Mouse (Mus musculus): ENCODE results near the gene Cd40.

- no peak for TF ChIP-seq CTCF (IDR thresholded peaks at IDR 0.05; ENCODE audit: low read depth)
- no peak for TF ChIP-seq EP300 (IDR thresholded peaks at IDR 0.05; ENCODE audit: low read depth)
Measured at GRCm38 (mm10) chr2:165086634-165087033, 31.2 kb downstream of the Cd40 start.
